Mouse (Mus musculus) forebrain, embryonic 10.5 days (tissue): ENCODE measurements at regions not wholly inside any gene's neighbourhood (a gene's known extent, or its start where the extent isn't known, plus 50 kb on each side); places are given as distances from the start of the nearest gene placed in this dataset.
A peak's percentile ranks its signal among the peaks of the same experiment; 100 is the strongest.

Experiments used
- DNase-seq: peaks from one replicate; pipeline ENCODE4 v3.0.0-alpha.2; 2017; ENCODE audit warnings: low spot score; ENCODE audit errors: extremely low spot score
- H3K27ac ChIP-seq: fragments of 300-500 bp; sonication (generic); 2 replicates; pipeline ENCODE4 v1.5.1; 2016; ENCODE audit warnings: mild to moderate bottlenecking
- H3K27me3 ChIP-seq: fragments of 300-500 bp; sonication (generic); 2 replicates; pipeline ENCODE4 v1.6.1; 2016; ENCODE audit warnings: mild to moderate bottlenecking; ENCODE audit not compliant: poor library complexity, severe bottlenecking
- H3K36me3 ChIP-seq: fragments of 300-500 bp; sonication (generic); replicated peaks from 2 replicates; pipeline ENCODE4 v1.6.1; 2016; ENCODE audit warnings: mild to moderate bottlenecking, moderate library complexity
- H3K4me1 ChIP-seq: fragments of 300-500 bp; sonication (generic); 2 replicates; pipeline ENCODE4 v1.6.1; 2016
- H3K4me3 ChIP-seq: fragments of 300-500 bp; sonication (generic); 2 replicates; pipeline ENCODE4 v1.5.1; 2016; ENCODE audit warnings: mild to moderate bottlenecking, moderate library complexity
- H3K9me3 ChIP-seq: fragments of 300-500 bp; sonication (generic); 2 replicates; pipeline ENCODE4 v1.6.1; 2016; ENCODE audit warnings: mild to moderate bottlenecking, moderate library complexity
- WGBS: fragments of 180-500 bp; shearing (Covaris S2); methylation state at CpG from one replicate; pipeline ENCODE4 v1.1.7; 2016; 5-methylcytosine and 5-hydroxymethylcytosine counted together

DNA sequence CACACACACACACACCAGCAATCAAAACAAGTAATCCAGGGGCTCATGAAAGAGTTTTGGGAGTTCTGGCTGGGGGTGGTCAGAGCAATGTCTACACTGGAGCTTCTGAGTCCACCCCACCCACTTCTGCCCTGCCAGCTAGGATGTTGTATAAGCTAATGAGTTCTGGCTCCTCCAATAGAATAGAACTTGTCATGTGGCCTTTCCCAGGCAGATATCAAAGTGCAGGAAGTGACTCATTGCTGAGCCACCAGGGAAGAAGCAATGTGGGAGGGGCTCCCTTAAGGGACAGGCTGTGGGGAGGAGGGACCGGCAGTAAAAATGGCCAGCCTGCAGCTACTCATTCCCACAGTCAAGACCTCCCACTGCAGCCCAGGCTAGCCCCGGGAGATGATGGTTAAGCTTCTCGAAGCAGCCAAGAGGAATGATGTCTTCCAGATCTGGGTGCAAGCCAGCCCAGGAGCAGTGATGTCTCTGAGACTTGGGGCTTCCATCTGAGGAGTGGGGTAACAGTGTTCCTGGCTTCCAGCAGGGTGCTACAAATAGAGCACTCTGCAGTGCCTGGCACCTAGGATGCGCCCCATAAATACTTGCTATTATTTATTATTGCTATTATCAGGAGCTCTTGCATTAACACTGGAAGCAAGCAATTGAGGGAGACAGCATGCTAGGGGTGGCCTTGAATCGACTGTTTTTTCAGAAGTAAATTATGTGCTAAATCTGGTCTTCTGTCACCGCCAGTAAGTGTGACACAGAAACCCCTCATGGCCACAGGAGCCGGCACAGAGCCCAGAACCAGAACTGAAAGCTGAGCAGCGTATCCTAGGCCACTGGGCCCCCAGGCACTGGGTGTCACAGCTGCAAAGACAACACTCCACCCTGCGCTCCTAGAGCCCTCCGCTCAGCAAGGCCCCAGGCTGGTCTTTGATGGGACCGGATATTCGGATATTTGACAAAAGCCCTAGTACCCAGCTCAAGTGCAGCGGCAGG is 103.2 kb upstream of the Unc5b start:
- Histone ChIP-seq H3K4me3 (no peak overlapping the region), H3K36me3 (no peaks in the 10 kb centered on the region), H3K27ac (peak overlapping the region; percentile 72), H3K27me3 (peaks cover 46% of the 10 kb centered on the region), H3K9me3 (no peaks in the 10 kb centered on the region), H3K4me1 (peaks cover 76% of the 10 kb centered on the region)
- WGBS: 80% methylated on average over 13 of the region's 13 CpGs
- DNase-seq: no peak

DNA sequence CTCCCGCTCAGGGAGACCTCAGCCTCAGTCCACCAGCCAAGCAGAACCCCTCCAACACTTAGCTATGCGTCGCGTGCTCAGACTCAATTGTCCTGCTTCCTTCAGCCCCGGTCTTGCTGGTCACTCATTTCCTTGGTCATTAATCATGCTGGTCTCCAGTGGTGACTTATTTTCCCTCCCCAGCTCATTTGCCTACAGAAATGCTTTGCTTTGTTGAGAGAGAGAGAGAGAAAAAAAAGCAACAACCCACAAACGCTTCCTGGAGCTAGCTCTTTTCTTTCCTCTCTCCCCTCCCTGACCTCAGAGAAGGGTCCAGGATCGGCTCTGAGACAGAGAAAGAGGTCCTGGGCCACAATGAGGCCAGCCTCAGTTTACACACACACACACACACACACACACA is 102.5 kb upstream of the Unc5b start:
- WGBS: 41% methylated on average over 7 of the region's 7 CpGs
- H3K36me3 ChIP-seq: no peaks in the 10 kb centered on the region
- H3K9me3 ChIP-seq: no peaks in the 10 kb centered on the region
- H3K27me3 ChIP-seq: peaks cover 48% of the 10 kb centered on the region
- peak overlapping the region; percentile 72 for H3K27ac ChIP-seq
- DNase-seq: no peak
- H3K4me1 ChIP-seq: peaks cover 82% of the 10 kb centered on the region
- H3K4me3 ChIP-seq: no peak overlapping the region

DNA sequence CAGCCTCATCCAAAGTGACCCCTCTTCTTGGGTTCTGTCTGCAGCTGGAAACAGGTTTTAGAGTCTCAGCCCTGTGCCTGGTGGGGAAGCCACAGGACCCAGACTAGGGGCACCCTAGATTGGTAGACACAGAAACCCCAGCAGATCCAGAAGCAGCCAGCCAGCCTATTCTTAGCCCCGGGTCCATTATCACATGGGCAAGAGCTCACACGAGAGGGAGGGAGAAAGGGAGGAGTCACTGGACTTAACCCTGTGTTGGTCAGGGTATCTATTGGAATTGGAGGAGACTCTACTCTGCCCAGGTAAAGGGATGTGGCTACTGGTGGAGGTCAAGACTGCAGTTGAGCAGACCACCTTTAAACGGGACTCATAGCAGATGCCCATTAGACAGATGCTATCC is 101.5 kb upstream of the Unc5b start:
- H3K27me3 ChIP-seq: peaks cover 52% of the 10 kb centered on the region
- no peaks in the 10 kb centered on the region for H3K36me3 ChIP-seq
- no peaks in the 10 kb centered on the region for H3K9me3 ChIP-seq
- 35% methylated on average over 3 of the region's 3 CpGs for WGBS
- peak overlapping the region; percentile 51 for H3K27ac ChIP-seq
- peaks cover 89% of the 10 kb centered on the region for H3K4me1 ChIP-seq
- no peak overlapping the region for H3K4me3 ChIP-seq
- DNase-seq: no peak

DNA sequence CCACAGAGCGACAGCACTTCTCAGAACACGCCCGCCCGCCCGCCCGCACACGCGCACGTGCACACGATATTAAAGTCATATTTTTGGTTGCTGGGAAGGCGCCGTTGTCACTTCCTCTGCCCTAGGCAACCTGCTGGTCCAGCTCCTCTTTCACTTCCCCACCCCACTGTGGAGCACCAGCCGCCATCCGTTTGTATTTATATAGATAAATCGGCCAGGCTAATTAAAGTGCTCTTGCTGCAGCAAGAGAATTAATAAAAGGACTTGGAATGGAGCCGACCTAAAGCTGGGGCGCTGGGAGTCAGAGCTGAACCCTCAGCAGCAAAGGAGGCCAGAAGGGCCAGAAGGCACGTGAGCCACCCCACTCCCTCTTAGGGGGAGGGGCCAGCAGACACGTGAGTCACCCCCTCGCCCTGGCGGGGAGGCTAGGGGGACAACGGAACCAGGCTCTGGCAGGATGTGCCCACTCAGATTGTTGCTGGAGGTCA is 100.6 kb upstream of the Unc5b start:
- H3K4me3 ChIP-seq: no peak overlapping the region
- peak overlapping the region; percentile 51 for H3K27ac ChIP-seq
- 69% methylated on average over 22 of the region's 22 CpGs for WGBS
- H3K27me3 ChIP-seq: peaks cover 52% of the 10 kb centered on the region
- no peak for DNase-seq
- H3K4me1 ChIP-seq: peaks cover 84% of the 10 kb centered on the region
- no peaks in the 10 kb centered on the region for H3K9me3 ChIP-seq
- H3K36me3 ChIP-seq: no peaks in the 10 kb centered on the region

DNA sequence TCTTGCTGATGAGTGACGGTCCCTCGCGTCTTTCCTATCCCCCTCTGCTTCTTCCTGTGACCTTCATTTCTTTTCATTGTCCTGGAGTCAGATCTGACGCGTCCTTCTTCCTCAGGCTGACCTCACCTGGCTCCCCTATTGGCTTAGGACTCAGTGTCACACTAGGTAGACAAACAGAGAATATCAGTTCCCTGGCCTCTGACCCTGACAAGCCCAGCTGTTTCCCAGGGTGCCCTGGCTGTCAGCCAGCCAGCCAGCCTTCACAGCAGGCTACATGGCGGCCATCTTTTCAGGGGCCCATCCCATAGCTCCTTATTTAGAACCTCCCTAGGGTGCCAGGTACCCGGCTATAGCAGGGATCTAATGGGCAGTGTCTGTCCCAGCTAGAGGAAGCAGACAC is 97.3 kb upstream of the Unc5b start:
- Histone ChIP-seq H3K36me3 (no peaks in the 10 kb centered on the region), H3K27ac (peak overlapping the region; percentile 77; the same call in 1 of the 2 replicates), H3K4me1 (peaks cover 80% of the 10 kb centered on the region), H3K27me3 (peaks cover 46% of the 10 kb centered on the region), H3K9me3 (no peaks in the 10 kb centered on the region), H3K4me3 (no peak overlapping the region)
- 81% methylated on average over 7 of the region's 7 CpGs for WGBS
- DNase-seq: no peak

DNA sequence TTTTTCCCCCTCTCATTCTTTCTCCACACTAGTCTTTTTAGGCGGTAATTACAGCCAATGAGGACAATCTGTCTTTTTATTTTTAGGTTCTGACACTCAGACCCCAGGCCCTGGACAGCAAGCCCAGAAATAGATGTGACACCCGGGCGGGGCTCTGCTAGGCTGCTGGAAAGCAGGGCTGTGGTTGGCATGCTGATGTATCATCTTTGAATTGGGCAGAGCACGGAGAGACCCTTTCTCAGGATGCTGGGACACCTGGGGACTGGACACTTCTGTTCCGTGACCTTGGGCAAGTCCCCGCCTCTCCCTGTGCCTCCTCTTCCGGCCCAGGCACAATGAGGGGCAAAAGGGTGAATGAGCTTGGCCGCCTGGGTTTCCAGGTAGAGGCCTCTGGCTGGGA is 96.8 kb upstream of the Unc5b start:
- peaks cover 80% of the 10 kb centered on the region for H3K4me1 ChIP-seq
- H3K27me3 ChIP-seq: peaks cover 48% of the 10 kb centered on the region
- H3K4me3 ChIP-seq: no peak overlapping the region
- 0 out of 2 replicates have a peak overlapping the region, but pooled peaks have one; percentile 77 for H3K27ac ChIP-seq
- H3K9me3 ChIP-seq: no peaks in the 10 kb centered on the region
- DNase-seq: no peak
- H3K36me3 ChIP-seq: no peaks in the 10 kb centered on the region
- 77% methylated on average over 8 of the region's 8 CpGs for WGBS

DNA sequence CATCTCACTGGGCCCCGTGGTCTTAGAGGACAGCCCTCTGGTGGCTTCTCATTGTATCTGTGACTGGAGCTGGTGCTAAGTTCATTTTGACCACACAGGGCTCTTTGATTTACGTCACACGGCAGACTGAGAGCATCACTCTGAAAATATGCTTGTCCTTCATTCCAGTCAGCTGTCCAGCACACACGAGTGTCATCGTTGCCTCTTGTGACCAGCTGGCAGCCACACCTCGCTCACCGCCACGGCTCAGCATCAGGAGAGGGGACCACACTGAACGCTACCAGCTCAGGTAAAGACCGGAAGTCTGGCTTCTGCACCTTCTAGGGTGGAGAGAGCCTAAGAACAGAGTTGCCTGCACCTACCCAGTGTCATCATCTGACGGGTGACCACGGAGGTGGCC is 95.3 kb upstream of the Unc5b start:
- DNase-seq: no peak
- Histone ChIP-seq H3K4me3 (no peak overlapping the region), H3K36me3 (no peaks in the 10 kb centered on the region), H3K9me3 (no peaks in the 10 kb centered on the region), H3K27me3 (peaks cover 59% of the 10 kb centered on the region), H3K27ac (peak overlapping the region; percentile 77; the same call in 1 of the 2 replicates), H3K4me1 (peaks cover 68% of the 10 kb centered on the region)
- WGBS: 88% methylated on average over 12 of the region's 12 CpGs

DNA sequence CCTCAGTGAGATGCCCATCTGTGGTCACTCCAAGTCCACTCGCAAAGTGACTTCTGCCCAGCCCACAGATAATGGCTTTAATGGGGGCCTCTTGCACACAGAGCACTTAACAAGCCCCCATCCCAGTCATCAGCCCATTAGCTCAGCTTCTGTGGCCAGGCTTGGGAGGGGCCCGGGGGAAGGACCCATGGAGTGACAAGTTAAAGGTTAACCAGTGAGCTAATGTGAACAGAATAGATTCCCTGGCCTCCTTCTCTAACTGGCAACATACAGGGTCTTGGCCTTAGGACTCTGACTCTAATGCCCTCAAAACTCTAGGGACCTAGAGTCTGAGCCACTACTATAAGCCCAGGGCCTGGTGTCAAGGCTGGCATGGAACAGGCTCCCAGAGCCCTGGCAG is 94.3 kb upstream of the Unc5b start:
- H3K27me3 ChIP-seq: peaks cover 59% of the 10 kb centered on the region
- H3K4me1 ChIP-seq: peaks cover 64% of the 10 kb centered on the region
- no peak overlapping the region for H3K4me3 ChIP-seq
- 79% methylated on average over 2 of the region's 2 CpGs for WGBS
- H3K9me3 ChIP-seq: no peaks in the 10 kb centered on the region
- DNase-seq: no peak
- peak overlapping the region; percentile 77 for H3K27ac ChIP-seq
- no peaks in the 10 kb centered on the region for H3K36me3 ChIP-seq

DNA sequence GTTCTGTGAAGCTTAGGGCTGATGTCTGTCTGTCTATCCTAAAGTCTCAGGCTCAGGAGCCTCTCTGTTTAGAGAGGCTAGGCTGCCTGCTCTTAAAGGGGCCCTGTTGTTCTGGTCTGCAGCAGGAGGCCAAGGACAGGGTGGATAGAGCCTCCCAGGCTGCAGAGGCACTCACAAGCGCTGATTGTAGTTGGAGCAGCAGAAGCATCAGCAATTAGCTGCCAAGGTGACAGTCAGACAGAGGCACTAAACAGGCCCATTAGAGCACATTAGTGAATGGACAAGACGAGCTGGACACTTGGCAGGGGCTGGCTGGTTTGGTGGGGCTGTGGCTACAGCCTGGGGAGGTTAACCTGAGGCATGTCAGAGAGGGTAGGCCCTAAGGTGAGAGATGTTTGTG is 93.8 kb upstream of the Unc5b start:
- DNase-seq: no peak
- H3K4me3 ChIP-seq: no peak overlapping the region
- H3K9me3 ChIP-seq: no peaks in the 10 kb centered on the region
- no peaks in the 10 kb centered on the region for H3K36me3 ChIP-seq
- peak overlapping the region; percentile 77 for H3K27ac ChIP-seq
- peaks cover 59% of the 10 kb centered on the region for H3K27me3 ChIP-seq
- 39% methylated on average over 2 of the region's 2 CpGs for WGBS
- H3K4me1 ChIP-seq: peaks cover 66% of the 10 kb centered on the region

DNA sequence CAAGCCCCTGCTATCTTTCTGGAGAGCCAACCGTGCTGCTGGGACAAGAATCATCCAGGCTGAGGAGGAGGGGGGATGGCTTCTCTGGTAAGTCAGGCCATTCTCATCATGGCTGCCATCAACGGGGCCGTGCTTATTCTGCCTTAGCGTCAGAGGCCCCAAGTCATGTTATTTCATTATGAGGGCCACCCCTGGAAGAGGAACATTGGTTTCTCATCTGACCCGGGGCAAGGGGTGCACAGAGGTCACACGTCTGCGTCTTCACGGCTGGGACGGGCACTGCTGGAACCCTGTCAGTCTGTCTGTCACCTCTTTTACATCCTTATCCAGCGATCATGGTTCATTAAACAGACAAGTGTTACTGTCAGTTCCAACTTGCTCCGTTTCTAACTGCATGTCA is 92.4 kb upstream of the Unc5b start:
- Histone ChIP-seq H3K27me3 (peaks cover 60% of the 10 kb centered on the region), H3K36me3 (no peaks in the 10 kb centered on the region)
- no peak for DNase-seq

DNA sequence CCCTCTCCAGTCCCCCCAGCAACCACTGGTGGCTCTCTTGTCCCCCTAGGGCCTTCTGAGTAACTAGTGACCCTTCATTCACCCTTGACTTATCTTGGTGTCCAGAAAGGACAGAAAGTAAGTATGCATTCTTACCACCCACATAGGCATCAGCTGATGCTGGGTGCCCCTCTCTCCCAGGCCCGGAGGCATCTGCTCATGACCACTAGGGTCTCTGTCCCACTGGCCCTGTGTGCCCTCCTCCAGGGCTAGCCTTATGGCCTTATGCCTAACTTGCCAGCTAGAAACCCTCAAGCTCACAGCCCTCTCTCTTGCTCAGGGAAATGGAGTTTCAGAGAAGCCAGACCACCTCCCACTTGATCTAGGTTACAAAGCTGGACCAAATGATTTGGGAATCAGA is 89.2 kb upstream of the Unc5b start:
- Histone ChIP-seq H3K4me3 (no peak overlapping the region), H3K27me3 (peaks cover 29% of the 10 kb centered on the region), H3K9me3 (no peaks in the 10 kb centered on the region), H3K4me1 (peaks cover 75% of the 10 kb centered on the region), H3K36me3 (no peaks in the 10 kb centered on the region), H3K27ac (peak overlapping the region; percentile 68)
- no peak for DNase-seq
- 95% methylated on average over 1 of the region's 1 CpGs for WGBS

More for the DNA sequence above, 92.4 kb upstream of the Unc5b start:
- Histone ChIP-seq H3K9me3 (no peaks in the 10 kb centered on the region), H3K4me3 (no peak overlapping the region), H3K27ac (peak overlapping the region; percentile 63), H3K4me1 (peaks cover 64% of the 10 kb centered on the region)
- WGBS: 46% methylated on average over 11 of the region's 11 CpGs

DNA sequence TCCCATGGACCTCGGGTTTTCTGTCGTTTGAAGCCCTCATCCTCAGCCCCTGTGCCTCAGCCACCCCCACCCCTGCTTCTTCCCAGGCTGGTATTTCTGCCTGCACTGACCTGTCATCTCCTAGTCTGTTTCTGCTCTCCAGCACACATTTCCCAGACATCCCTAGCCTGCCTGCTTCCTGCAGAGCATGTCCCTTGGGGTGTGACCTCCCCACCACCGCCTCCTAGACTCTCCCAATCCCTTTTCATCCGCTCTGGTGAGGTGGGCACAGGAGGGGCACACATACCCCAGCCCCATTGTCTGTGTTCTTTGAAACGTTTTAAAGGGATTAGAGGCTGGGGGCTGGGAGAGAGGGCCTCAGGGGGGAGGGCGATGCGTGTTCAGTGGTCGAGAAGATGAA is 86.6 kb upstream of the Unc5b start:
- H3K27me3 ChIP-seq: peaks cover 17% of the 10 kb centered on the region
- H3K27ac ChIP-seq: peak overlapping the region; percentile 84
- H3K36me3 ChIP-seq: no peaks in the 10 kb centered on the region
- 3% methylated on average over 8 of the region's 8 CpGs for WGBS
- H3K4me1 ChIP-seq: peaks cover 72% of the 10 kb centered on the region
- peak; percentile 66 for DNase-seq
- H3K4me3 ChIP-seq: peak overlapping the region; percentile 25; the same call in 1 of the 2 replicates
- H3K9me3 ChIP-seq: no peaks in the 10 kb centered on the region

DNA sequence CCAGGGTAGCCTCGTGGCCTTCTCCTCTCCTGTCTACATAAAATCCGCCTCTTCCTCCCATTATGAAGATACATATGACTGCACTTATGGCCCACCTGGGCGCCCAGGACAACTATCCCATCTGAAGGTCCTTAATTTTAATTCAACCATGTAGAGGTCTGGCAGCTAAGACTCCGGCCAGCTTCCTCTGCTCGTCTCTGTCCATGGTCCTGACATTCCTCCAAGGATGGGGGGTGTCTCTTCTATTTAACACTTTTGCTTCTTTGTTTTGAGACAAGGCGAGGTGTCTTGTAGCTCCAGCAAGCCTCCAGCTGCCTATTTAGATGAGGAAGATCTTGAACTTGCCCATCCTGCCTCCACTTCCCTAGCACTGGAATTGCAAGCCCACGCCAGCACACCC is 83.0 kb upstream of the Unc5b start:
- H3K4me1 ChIP-seq: peaks cover 61% of the 10 kb centered on the region
- 31% methylated on average over 7 of the region's 7 CpGs for WGBS
- no peak overlapping the region for H3K27ac ChIP-seq
- peaks cover 2% of the 10 kb centered on the region for H3K27me3 ChIP-seq
- H3K36me3 ChIP-seq: no peaks in the 10 kb centered on the region
- 0 out of 2 replicates have a peak, but pooled peaks cover 4% of the 10 kb centered on the region for H3K9me3 ChIP-seq
- no peak overlapping the region for H3K4me3 ChIP-seq
- DNase-seq: no peak
